Mouse (Mus musculus) liver, embryonic 15.5 days (tissue): ENCODE data around the gene Gm45618. TPM values are rescaled to one million over a fixed set of nuclear protein-coding genes. Genes with fewer than 3 reads are reported as not detected.

Experiments
- polyA plus RNA-seq: library from polyadenylated mRNA; unstranded; fragments of >200 nt; fragmentation: Nextera tagmentation; extraction: Ambion mirVana; gene quantifications from 2 replicates; pipeline ENCODE4 v1.2.1, GENCODE M21; 2015

The Gm45618 gene
- polyA plus RNA-seq, 1 experiment from 2014 or later, result not detected

Other genes with a start within 250 kb of the Gm45618 start
- gene Tollip, start 202.2 kb downstream of the Gm45618 start, polyA plus RNA-seq, result 23.1 and 25.6 TPM in 2 replicates
- gene Brsk2, start 171.0 kb downstream of the Gm45618 start, polyA plus RNA-seq, result 0.17 and 0.22 TPM in 2 replicates
- gene Mob2, start 59.7 kb downstream of the Gm45618 start, polyA plus RNA-seq, result 66.1 and 70.2 TPM in 2 replicates
- 4.3 and 4.4 TPM in 2 replicates for gene Dusp8, start 24.9 kb downstream of the Gm45618 start, polyA plus RNA-seq
- gene Gm39115, start 15.3 kb upstream of the Gm45618 start, polyA plus RNA-seq, result not detected in 2 replicates
- gene Gm45337, start 23.9 kb upstream of the Gm45618 start, polyA plus RNA-seq, result not detected in 2 replicates
- gene Gm29735, start 36.4 kb upstream of the Gm45618 start, polyA plus RNA-seq, result not detected in 2 replicates
- gene Gm4553, start 45.0 kb upstream of the Gm45618 start, polyA plus RNA-seq, result not detected in 2 replicates
- not detected in 2 replicates for gene Krtap5-2, start 55.3 kb upstream of the Gm45618 start, polyA plus RNA-seq
- not detected in 2 replicates for gene Gm10153, start 69.7 kb upstream of the Gm45618 start, polyA plus RNA-seq
- gene Krtap5-3, start 80.6 kb upstream of the Gm45618 start, polyA plus RNA-seq, result not detected in 2 replicates
- gene Gm7579, start 91.1 kb upstream of the Gm45618 start, polyA plus RNA-seq, result not detected in 2 replicates
- not detected in 2 replicates for gene Krtap5-5, start 109.2 kb upstream of the Gm45618 start, polyA plus RNA-seq
- gene Gm40460, start 120.3 kb upstream of the Gm45618 start, polyA plus RNA-seq, result not detected in 2 replicates
- gene Gm2431, start 137.6 kb upstream of the Gm45618 start, polyA plus RNA-seq, result not detected in 2 replicates
- gene Gm4559, start 153.6 kb upstream of the Gm45618 start, polyA plus RNA-seq, result not detected in 2 replicates
- not detected in 2 replicates for gene Krtap5-1, start 176.4 kb upstream of the Gm45618 start, polyA plus RNA-seq
- not detected in 2 replicates for gene Krtap5-4, start 182.8 kb upstream of the Gm45618 start, polyA plus RNA-seq